Mouse (Mus musculus) hindbrain, postnatal 0 days (tissue): ENCODE results near the gene BC005561. TPM values are rescaled to one million over a fixed set of nuclear protein-coding genes. Genes with fewer than 3 reads are reported as not detected.
"Not testable (repeated sequence)": the region's sequence is repeated elsewhere in the genome, so short reads cannot be mapped to it uniquely, and the experiment has no call there.

Experiments
- ATAC-seq: fragments of 200-750 bp; cut with Nextera tagmentation; 2 replicates; pipeline ENCODE4 v1.8.0; 2017; ENCODE audit warnings: mild to moderate bottlenecking, moderate TSS enrichment, moderate library complexity
- DNase-seq: peaks from one replicate; pipeline ENCODE4 v3.0.0-alpha.2; 2015; ENCODE audit warnings: low spot score
- H3K27ac ChIP-seq: fragments of 300-500 bp; sonication (generic); 2 replicates; pipeline ENCODE4 v1.5.1; 2014; ENCODE audit warnings: mild to moderate bottlenecking
- H3K27me3 ChIP-seq: fragments of 300-500 bp; sonication (generic); 2 replicates; pipeline ENCODE4 v1.6.1; 2014; ENCODE audit warnings: low read length, mixed read lengths; ENCODE audit not compliant: insufficient read depth
- H3K36me3 ChIP-seq: fragments of 300-500 bp; sonication (generic); 2 replicates; pipeline ENCODE4 v1.6.1; 2014; ENCODE audit warnings: low read length, mixed read lengths; ENCODE audit not compliant: insufficient read depth
- H3K4me1 ChIP-seq: fragments of 300-500 bp; sonication (generic); 2 replicates; pipeline ENCODE4 v1.6.1; 2014; ENCODE audit warnings: antibody characterized with exemption, low read length, mixed read lengths; ENCODE audit not compliant: insufficient read depth
- H3K4me2 ChIP-seq: fragments of 300-500 bp; sonication (generic); 2 replicates; pipeline ENCODE4 v1.6.1; 2014; ENCODE audit warnings: low read depth, mild to moderate bottlenecking, low read length, moderate library complexity, mixed read lengths
- H3K4me3 ChIP-seq: fragments of 300-500 bp; sonication (generic); 2 replicates; pipeline ENCODE4 v1.5.1; 2014; ENCODE audit warnings: low read length
- H3K9ac ChIP-seq: fragments of 300-500 bp; sonication (generic); replicated peaks from 2 replicates; pipeline ENCODE4 v1.6.1; 2014; ENCODE audit warnings: mild to moderate bottlenecking, low read length, moderate library complexity, mixed read lengths
- H3K9me3 ChIP-seq: fragments of 300-500 bp; sonication (generic); 2 replicates; pipeline ENCODE4 v1.6.1; 2016; ENCODE audit warnings: low read length, mixed read lengths
- CTCF ChIP-seq: IDR thresholded peaks from 2 replicates; pipeline ENCODE4 v1.5.1; 2016; ENCODE audit warnings: antibody characterized with exemption, control low read depth, low read depth
- WGBS: fragments of 180-500 bp; shearing (Covaris S2); extraction: QIAGEN DNeasy Blood & Tissue Kit; methylation state at CpG from one replicate; pipeline ENCODE4 v1.1.7; 2014; 5-methylcytosine and 5-hydroxymethylcytosine counted together
- polyA plus RNA-seq: library from polyadenylated mRNA; unstranded; fragments of >200 nt; fragmentation: Nextera tagmentation; extraction: Ambion mirVana; gene quantifications from 2 replicates; pipeline ENCODE4 v1.2.1, GENCODE M21; 2015
- total RNA-seq: library from RNA; depleted of rRNA; stranded (reverse); fragments of >200 nt; gene quantifications from 2 replicates; pipeline ENCODE4 v1.2.3, GENCODE M21; 2014; rRNA removed

Gene BC005561
- total and polyA plus RNA-seq, 2 experiments from 2014 or later = 2.9 to 8.9 TPM

DNA sequence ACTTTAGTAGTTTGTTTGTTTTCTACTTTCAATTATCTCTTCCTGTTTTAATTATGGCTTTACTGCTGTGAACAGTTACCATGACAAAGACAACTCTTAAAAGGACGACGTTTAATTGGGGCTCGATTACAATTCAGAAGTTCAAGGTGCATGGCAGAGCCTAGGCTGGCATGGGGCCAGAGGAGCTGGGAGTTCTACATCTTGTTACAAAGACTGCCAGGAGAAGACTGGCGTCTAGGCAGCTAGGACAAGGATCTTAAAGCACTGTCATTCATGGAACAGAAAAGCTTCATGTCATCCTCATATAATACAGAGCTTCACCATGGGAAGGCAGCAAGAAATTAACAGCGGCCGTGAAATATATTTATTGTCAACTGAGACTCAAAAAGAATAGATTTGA is 62.6 kb downstream of the BC005561 start:
- TF ChIP-seq CTCF = no peak
- no peak overlapping the region; the same call in 1 of the 2 replicates for H3K9ac ChIP-seq
- WGBS = 24% methylated on average over 6 of the region's 6 CpGs
- peak overlapping the region; percentile 58 for H3K4me3 ChIP-seq
- no peaks in the 10 kb centered on the region for H3K36me3 ChIP-seq
- no peaks in the 10 kb centered on the region for H3K27me3 ChIP-seq
- H3K4me2 ChIP-seq = peak overlapping the region; percentile 48
- ATAC-seq = no peak
- 0 out of 2 replicates have a peak, but pooled peaks cover 2% of the 10 kb centered on the region for H3K9me3 ChIP-seq
- H3K27ac ChIP-seq = peak overlapping the region; percentile 89
- H3K4me1 ChIP-seq = no peaks in the 10 kb centered on the region
- DNase-seq = peak; percentile 52

DNA sequence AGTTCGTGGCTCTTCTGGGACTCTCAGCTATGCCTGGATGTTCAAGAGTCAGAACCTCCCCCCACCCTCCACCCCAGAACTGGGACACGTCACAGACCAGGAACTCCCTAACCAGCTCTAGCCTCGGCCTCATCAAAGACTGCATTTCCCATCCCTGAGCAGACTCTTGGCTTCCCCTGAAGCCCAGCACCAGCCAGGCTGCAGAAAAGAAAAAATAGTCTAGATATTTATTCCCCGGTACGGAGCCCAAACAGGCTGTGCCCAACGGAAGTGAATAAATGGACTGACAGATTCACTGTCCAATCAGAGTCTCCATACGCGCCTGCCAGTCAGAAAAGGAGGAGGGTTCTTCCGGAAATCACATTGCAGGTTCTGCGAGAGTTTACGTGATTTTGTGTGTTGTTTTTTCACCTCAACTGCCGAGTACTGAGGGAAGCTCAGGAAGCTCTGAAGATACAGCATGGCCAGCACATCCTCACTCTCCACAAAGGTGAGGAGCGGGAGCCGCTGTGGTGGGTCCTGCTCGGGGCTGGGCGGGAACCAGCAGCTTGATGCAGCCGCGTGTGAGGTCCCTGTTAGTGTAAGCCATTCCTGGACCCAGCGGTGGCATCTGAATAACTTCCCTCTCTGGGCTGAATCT is 63.2 kb downstream of the BC005561 start:
- DNase-seq = peak; percentile 94
- not testable (repeated sequence) for H3K4me1 ChIP-seq, H3K27me3 ChIP-seq, H3K36me3 ChIP-seq, H3K9me3 ChIP-seq
- Histone ChIP-seq H3K4me3 (peak overlapping the region; percentile 58), H3K9ac (peak overlapping the region; percentile 66), H3K27ac (peak overlapping the region; percentile 89), H3K4me2 (peak overlapping the region; percentile 55)
- WGBS = 3% methylated on average over 18 of the region's 19 CpGs
- peak; percentile 100 for ATAC-seq

Other genes with a start within 250 kb of the BC005561 start
- 0.37 TPM in 1 of 2 replicates, not detected in the other for gene Ibsp, start 209.2 kb upstream of the BC005561 start, total RNA-seq
- gene Ibsp, start 209.2 kb upstream of the BC005561 start, polyA plus RNA-seq = 0.20 TPM in 1 of 2 replicates, not detected in the other
- gene Mepe, start 183.0 kb upstream of the BC005561 start, total RNA-seq = not detected in 2 replicates
- gene Mepe, start 183.0 kb upstream of the BC005561 start, polyA plus RNA-seq = not detected in 2 replicates
- 13.2 and 18.7 TPM in 2 replicates for gene Spp1, start 73.2 kb upstream of the BC005561 start, total RNA-seq
- 30.0 and 35.6 TPM in 2 replicates for gene Spp1, start 73.2 kb upstream of the BC005561 start, polyA plus RNA-seq
- gene Pkd2, start 48.9 kb upstream of the BC005561 start, total RNA-seq = 20.8 and 23.7 TPM in 2 replicates
- 5.3 and 6.0 TPM in 2 replicates for gene Pkd2, start 48.9 kb upstream of the BC005561 start, polyA plus RNA-seq